Mouse (Mus musculus): Measurements from ENCODE around the gene Rpl41.

GRCm38 (mm10) chr10:128544151-128544657 is 4.9 kb downstream of the Rpl41 start:
- no peak for TF ChIP-seq TAL1 (IDR thresholded peaks at IDR 0.05; ENCODE audit: low read length)
- TF ChIP-seq GATA1 (IDR thresholded peaks at IDR 0.05; ENCODE audit: low read length) = no peak
